Mouse (Mus musculus) urinary bladder, postnatal 25 days (tissue): Measurements from ENCODE around the gene Mast4.

Experiments
- DNase-seq: peaks from one replicate; pipeline ENCODE4 v3.0.0; 2022; ENCODE audit warnings: low spot score

Mast4 gene

GRCm38 (mm10) chr13:102984550-102984949 is 349.7 kb downstream of the Mast4 start:
- DNase-seq, result no peak

- no peak for DNase-seq
Observed at GRCm38 (mm10) chr13:102973853-102974252, 360.4 kb downstream of the Mast4 start.

GRCm38 (mm10) chr13:102963471-102963870 is 370.8 kb downstream of the Mast4 start:
- no peak for DNase-seq

GRCm38 (mm10) chr13:102958273-102959270 is 375.7 kb downstream of the Mast4 start:
- DNase-seq, result no peak

- DNase-seq, result no peak
Observed at GRCm38 (mm10) chr13:102957508-102958272, 376.6 kb downstream of the Mast4 start.

GRCm38 (mm10) chr13:102955506-102955905 is 378.8 kb downstream of the Mast4 start:
- DNase-seq, result no peak

- no peak for DNase-seq
Observed at GRCm38 (mm10) chr13:102949756-102950155, 384.5 kb downstream of the Mast4 start.

- no peak for DNase-seq
Observed at GRCm38 (mm10) chr13:102948966-102949365, 385.3 kb downstream of the Mast4 start.

GRCm38 (mm10) chr13:102947546-102947945 is 386.8 kb downstream of the Mast4 start:
- no peak for DNase-seq

GRCm38 (mm10) chr13:102946024-102946821 is 388.1 kb downstream of the Mast4 start:
- DNase-seq, result no peak

GRCm38 (mm10) chr13:102945450-102945849 is 388.8 kb downstream of the Mast4 start:
- no peak for DNase-seq

GRCm38 (mm10) chr13:102944516-102944915 is 389.8 kb downstream of the Mast4 start:
- no peak for DNase-seq

GRCm38 (mm10) chr13:102942557-102942956 is 391.7 kb downstream of the Mast4 start:
- no peak for DNase-seq

GRCm38 (mm10) chr13:102940476-102940875 is 393.8 kb downstream of the Mast4 start:
- DNase-seq, result no peak

- DNase-seq, result no peak
Observed at GRCm38 (mm10) chr13:102936233-102936632, 398.1 kb downstream of the Mast4 start.

- no peak for DNase-seq
Observed at GRCm38 (mm10) chr13:102935788-102936187, 398.5 kb downstream of the Mast4 start.

- DNase-seq, result no peak
Observed at GRCm38 (mm10) chr13:102933702-102934101, 400.6 kb downstream of the Mast4 start.

- no peak for DNase-seq
Observed at GRCm38 (mm10) chr13:102932434-102932833, 401.9 kb downstream of the Mast4 start.

GRCm38 (mm10) chr13:102931951-102932350 is 402.3 kb downstream of the Mast4 start:
- DNase-seq, result no peak

- no peak for DNase-seq
Observed at GRCm38 (mm10) chr13:102925844-102926598, 408.3 kb downstream of the Mast4 start.

GRCm38 (mm10) chr13:102919741-102920140 is 414.6 kb downstream of the Mast4 start:
- no peak for DNase-seq
